Mouse (Mus musculus): ENCODE results near the gene Gm10644.
A peak's percentile ranks its signal among the peaks of the same experiment; 100 is the strongest.

DNA sequence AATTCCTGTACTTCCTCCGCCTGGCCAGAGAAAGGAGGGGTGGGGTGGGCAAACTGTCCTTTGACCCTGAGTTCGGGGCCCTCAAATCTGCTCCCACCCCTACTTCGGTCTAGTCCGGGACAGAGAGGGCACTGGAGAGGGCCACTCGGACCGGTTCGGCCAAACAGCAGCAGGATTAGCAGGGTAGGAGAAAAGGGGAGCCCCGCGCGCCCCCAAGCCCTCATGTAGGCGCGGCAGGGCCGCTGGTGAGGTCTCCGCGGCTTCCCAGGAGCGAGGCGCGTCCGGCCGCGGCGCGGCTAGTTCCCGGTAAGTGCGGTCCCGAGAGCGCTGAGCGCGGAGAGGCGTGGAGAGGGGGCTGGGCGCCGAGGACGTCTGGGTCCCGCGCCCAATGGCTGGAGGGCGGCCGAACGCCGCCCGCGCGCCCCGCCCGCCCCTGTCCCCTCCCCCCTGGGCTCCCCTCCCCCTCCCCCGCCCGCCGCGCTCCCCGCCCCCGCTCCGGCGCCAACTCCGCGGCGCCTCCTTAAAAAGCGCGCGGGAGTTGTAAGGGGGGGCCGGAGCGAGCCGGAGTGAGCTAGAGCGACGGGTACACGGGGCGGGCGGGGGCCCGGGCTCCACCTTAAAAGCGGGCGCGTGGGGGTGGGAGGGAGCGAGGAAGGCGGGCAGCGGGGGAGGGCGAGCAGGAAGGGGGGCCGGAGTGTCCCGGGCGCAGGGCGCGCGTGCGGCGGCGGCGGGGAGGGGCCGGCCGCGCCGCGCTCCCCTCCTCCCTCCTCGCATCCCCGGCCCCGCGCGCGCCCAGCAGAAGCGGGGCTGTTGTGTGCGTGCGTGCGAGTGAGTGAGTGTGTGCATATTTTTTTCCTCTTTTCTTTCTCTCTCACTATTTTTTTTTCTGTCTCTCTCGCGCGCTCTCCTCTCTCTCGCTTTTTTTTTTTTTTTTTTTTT lies 41.8 kb upstream of the Gm10644 start:
- no peak for TF ChIP-seq CTCF (IDR thresholded peaks at IDR 0.05)
- TF ChIP-seq EP300 (IDR thresholded peaks at IDR 0.05; ENCODE audit: insufficient read depth, low read depth, low read length): peak; percentile 37; the same call in 1 of the 2 replicates

Data from heart, adult 2 months (tissue).